Mouse (Mus musculus) kidney, postnatal 4 days (tissue): ENCODE data around the gene Sh3gl3.

Experiments
- DNase-seq, 2 experiments: peaks; one replicate each; pipeline ENCODE4 v3.0.0; 2021; ENCODE audit warnings: mixed read lengths in 2 of 2

Sh3gl3 gene

GRCm38 (mm10) chr7:82236152-82236898 is 62.7 kb downstream of the Sh3gl3 start:
- DNase-seq, result no peak

GRCm38 (mm10) chr7:82236899-82237162 is 63.2 kb downstream of the Sh3gl3 start:
- DNase-seq, result no peak

- DNase-seq, result no peak
Observed at GRCm38 (mm10) chr7:82240424-82241240, 67.0 kb downstream of the Sh3gl3 start.

- DNase-seq, result no peak
Observed at GRCm38 (mm10) chr7:82244701-82245100, 71.1 kb downstream of the Sh3gl3 start.

GRCm38 (mm10) chr7:82248953-82249695 is 75.5 kb downstream of the Sh3gl3 start:
- DNase-seq, result no peak

GRCm38 (mm10) chr7:82253309-82253708 is 79.7 kb downstream of the Sh3gl3 start:
- no peak for DNase-seq

GRCm38 (mm10) chr7:82256936-82257335 is 83.3 kb downstream of the Sh3gl3 start:
- peak; percentile 43 to 55 for DNase-seq

GRCm38 (mm10) chr7:82257530-82257929 is 83.9 kb downstream of the Sh3gl3 start:
- DNase-seq, result no peak

GRCm38 (mm10) chr7:82260210-82260609 is 86.6 kb downstream of the Sh3gl3 start:
- peak; percentile 72 to 75 for DNase-seq

- DNase-seq, result peak; percentile 83
Observed at GRCm38 (mm10) chr7:82263141-82263540, 89.5 kb downstream of the Sh3gl3 start.

GRCm38 (mm10) chr7:82264119-82264518 is 90.5 kb downstream of the Sh3gl3 start:
- DNase-seq, result peak; percentile 34 to 54

- DNase-seq, result no peak
Observed at GRCm38 (mm10) chr7:82265365-82265764, 91.7 kb downstream of the Sh3gl3 start.

GRCm38 (mm10) chr7:82269948-82270347 is 96.3 kb downstream of the Sh3gl3 start:
- DNase-seq, result peak; percentile 26 to 38

GRCm38 (mm10) chr7:82271742-82272141 is 98.1 kb downstream of the Sh3gl3 start:
- DNase-seq, result no peak

GRCm38 (mm10) chr7:82272875-82273274 is 99.2 kb downstream of the Sh3gl3 start:
- DNase-seq, result peak; percentile 27 to 32

- peak; percentile 63 to 74 for DNase-seq
Observed at GRCm38 (mm10) chr7:82274011-82274709, 100.5 kb downstream of the Sh3gl3 start.

- DNase-seq, result no peak
Observed at GRCm38 (mm10) chr7:82274975-82275374, 101.3 kb downstream of the Sh3gl3 start.

GRCm38 (mm10) chr7:82275529-82276204 is 102.0 kb downstream of the Sh3gl3 start:
- peak in 1 of 2 experiments; percentile 18 for DNase-seq

GRCm38 (mm10) chr7:82282011-82282410 is 108.4 kb downstream of the Sh3gl3 start:
- no peak for DNase-seq

- no peak for DNase-seq
Observed at GRCm38 (mm10) chr7:82282464-82282863, 108.8 kb downstream of the Sh3gl3 start.

GRCm38 (mm10) chr7:82287242-82287641 is 113.6 kb downstream of the Sh3gl3 start:
- DNase-seq, result peak; percentile 11 to 18

GRCm38 (mm10) chr7:82293441-82293840 is 119.8 kb downstream of the Sh3gl3 start:
- no peak for DNase-seq
